Mouse (Mus musculus) left cerebral cortex, adult 8-10 months (tissue): Measurements from ENCODE around the gene Evi5. TPM values are rescaled to one million over a fixed set of nuclear protein-coding genes. Genes with fewer than 3 reads are reported as not detected.

ENCODE experiments used
- DNase-seq, 2 experiments: peaks; one replicate each; pipeline ENCODE4 v3.0.0; 2022; ENCODE audit warnings: low spot score in 2 of 2
- total RNA-seq, 4 experiments: library from RNA; stranded (reverse); gene quantifications; 2 replicates each; pipeline ENCODE4 v1.2.4; 2022

The Evi5 gene
- total RNA-seq, 4 experiments from 2014 or later = 77.1 to 86.4 (median 78.8) TPM

DNA sequence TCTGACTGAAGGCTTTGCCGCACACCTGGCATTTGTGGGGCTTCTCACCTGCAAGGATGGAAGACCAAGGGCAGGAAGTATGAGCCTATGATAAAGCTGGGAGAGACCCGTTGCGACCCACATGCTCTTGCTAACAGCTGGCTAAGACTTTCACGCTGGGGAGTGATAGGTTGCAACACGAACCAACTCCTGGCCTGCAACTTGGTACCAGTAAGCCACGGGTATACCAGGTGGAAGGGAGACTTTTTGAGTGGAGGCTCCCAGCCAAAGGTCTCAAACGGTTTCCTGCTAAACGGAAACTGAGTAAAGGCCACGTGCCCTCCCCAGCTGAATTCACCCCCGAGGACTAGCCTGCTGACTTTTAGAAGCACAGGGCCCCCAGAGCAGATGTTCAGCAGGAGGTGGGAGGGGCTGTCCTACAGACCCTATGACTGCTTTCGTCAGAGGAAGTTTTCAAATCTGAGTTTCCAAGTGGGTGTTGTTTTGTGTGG is 157.0 kb downstream of the Evi5 start:
- no peak for DNase-seq

GRCm38 (mm10) chr5:107711689-107712088 is 163.2 kb downstream of the Evi5 start:
- DNase-seq = no peak

GRCm38 (mm10) chr5:107708124-107708797 is 166.6 kb downstream of the Evi5 start:
- DNase-seq = no peak

DNA sequence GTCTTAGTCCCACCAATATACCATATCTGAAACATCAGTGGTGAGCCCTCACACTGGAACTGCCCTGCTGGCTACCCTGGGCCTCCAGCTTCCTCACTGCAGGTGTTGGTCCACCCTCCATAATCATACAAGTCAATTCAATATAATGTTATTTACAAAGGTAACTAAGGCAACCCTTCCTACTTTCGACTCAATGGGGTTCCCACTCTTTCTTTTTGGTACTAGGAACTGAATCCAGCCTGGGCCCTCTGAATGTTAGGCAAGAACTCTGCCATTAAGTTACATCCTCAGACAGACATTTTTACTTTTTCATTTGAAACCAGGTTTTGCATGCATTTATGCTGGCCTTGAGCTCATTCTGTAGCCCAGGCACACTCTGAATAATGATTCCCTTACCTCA is 168.6 kb downstream of the Evi5 start:
- DNase-seq = no peak

GRCm38 (mm10) chr5:107705756-107706155 is 169.2 kb downstream of the Evi5 start:
- DNase-seq = no peak

DNA sequence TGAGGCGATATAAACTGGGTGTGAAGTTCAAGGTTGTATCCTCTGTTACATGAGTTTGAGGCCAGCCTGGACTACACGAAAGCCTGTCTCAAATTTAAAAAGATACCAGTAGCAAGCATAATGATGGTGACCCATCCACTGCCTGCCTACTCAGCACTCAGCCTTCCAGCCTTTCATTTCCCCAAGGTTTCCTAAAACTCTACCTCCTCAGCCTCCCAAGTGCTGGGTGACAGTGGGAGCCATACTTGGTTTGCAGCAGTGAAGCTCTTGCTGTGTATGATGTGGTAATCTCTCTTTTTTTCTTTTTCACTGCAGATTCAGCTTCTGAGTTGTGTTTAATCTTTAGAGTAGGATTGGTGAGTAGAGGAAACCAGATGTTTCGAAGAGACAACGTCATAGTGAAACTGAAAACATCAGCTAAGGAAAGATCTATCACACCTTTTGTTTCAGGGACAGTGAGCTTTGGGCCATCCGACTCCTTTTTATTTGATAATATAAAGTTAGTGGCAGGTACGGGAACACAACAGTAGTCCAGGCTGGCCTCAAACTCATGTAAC is 171.6 kb downstream of the Evi5 start:
- DNase-seq = no peak

GRCm38 (mm10) chr5:107701658-107702057 is 173.2 kb downstream of the Evi5 start:
- no peak for DNase-seq

- no peak for DNase-seq
Measured at GRCm38 (mm10) chr5:107700873-107701272, 174.0 kb downstream of the Evi5 start.

- DNase-seq = no peak
Measured at GRCm38 (mm10) chr5:107698888-107699287, 176.0 kb downstream of the Evi5 start.

DNA sequence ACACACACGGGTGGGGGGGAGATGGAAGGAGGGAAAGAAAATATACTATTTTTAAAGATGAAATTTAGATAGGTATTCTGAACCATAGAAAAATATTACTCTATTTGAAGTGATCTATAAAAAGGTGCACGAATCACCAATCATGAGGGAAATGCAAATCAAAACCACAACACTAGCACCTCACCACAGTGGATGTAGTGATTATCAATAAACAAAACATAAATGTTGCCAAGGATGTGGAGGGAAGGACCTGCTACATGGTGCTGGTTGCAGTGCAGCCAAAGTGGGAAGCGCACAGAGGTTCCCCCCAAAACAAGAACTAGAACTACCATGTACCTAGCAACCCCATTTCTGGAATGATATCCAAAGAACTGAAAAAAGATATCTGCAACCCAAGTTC is 179.9 kb downstream of the Evi5 start:
- no peak for DNase-seq

Other genes starting within 250 kb of the Evi5 start
- not detected for gene Gfi1, start 149.1 kb downstream of the Evi5 start, total RNA-seq
- not detected for gene Ube2d2b, start 45.0 kb downstream of the Evi5 start, total RNA-seq
- gene Rpl5, start 25.4 kb upstream of the Evi5 start, total RNA-seq = 10 to 100 TPM; 52.8 to 63.6 (median 62.2) TPM
- 10 to 100 TPM; 31.2 to 44.1 (median 36.6) TPM for gene Fam69a, start 112.0 kb upstream of the Evi5 start, total RNA-seq
- gene Mtf2, start 190.6 kb upstream of the Evi5 start, total RNA-seq = 10 to 100 TPM; 54.6 to 62.5 (median 59.9) TPM